Mouse (Mus musculus) bone marrow, adult 2 months (tissue): ENCODE data around the gene Pgam1.

Source experiments
- CTCF ChIP-seq: fragments of 200-500 bp; IDR thresholded peaks from 2 replicates; pipeline ENCODE4 v1.5.1; 2011; ENCODE audit warnings: low read length, control low read depth; ENCODE audit not compliant: control insufficient read depth, insufficient read depth
- POLR2A ChIP-seq: fragments of 200-500 bp; IDR thresholded peaks from 2 replicates; pipeline ENCODE4 v1.6.1; 2011; ENCODE audit warnings: low read depth, mild to moderate bottlenecking, control low read depth, low read length, borderline replicate concordance; ENCODE audit not compliant: control insufficient read depth

DNA sequence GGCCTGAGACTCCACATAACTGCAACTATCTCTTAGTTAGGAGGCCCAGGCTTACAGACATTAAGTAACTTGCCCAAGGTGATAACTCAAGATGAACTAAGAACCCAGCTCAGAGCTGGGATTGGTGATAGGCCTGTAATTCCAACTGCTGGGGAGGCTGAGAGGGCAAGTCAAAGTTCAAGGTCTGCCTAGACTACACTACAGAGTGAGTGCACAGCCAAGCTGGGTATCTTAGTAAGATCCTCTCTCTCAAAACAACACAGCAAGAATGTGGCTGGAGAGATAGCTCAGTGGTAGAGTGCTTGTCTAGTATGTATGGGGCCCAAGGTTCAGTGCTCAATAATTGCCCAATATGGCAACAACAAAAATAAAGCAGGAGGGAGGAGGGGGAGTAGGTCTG lies 23.5 kb upstream of the Pgam1 start:
- TF ChIP-seq CTCF: no peak
- TF ChIP-seq POLR2A: no peak
